Mouse (Mus musculus) heart, postnatal 36 days (tissue): ENCODE results near the gene Eif4e. TPM values are rescaled to one million over a fixed set of nuclear protein-coding genes. Genes with fewer than 3 reads are reported as not detected.

Source experiments
- DNase-seq, 2 experiments: peaks; one replicate each; pipeline ENCODE4 v3.0.0; 2021 to 2022
- intact Hi-C: fragments of 180-260 bp; cut with DNase I; formaldehyde crosslinking; loops from one replicate; pipeline ENCODE4 v1.15.1; 2025
- microRNA-seq, 2 experiments: library from miRNA; unstranded; fragments of <30 nt; microRNA quantifications; one replicate each; pipeline ENCODE4 v1.2.0; 2021; ENCODE audit warnings: borderline number of aligned reads in 2 of 2
- total RNA-seq, 2 experiments: library from RNA; stranded (reverse); gene quantifications; 2 replicates each; pipeline ENCODE4 v1.2.3; 2021

The Eif4e gene
- total RNA-seq, 2 experiments from 2014 or later: 176 to 192 TPM

DNA sequence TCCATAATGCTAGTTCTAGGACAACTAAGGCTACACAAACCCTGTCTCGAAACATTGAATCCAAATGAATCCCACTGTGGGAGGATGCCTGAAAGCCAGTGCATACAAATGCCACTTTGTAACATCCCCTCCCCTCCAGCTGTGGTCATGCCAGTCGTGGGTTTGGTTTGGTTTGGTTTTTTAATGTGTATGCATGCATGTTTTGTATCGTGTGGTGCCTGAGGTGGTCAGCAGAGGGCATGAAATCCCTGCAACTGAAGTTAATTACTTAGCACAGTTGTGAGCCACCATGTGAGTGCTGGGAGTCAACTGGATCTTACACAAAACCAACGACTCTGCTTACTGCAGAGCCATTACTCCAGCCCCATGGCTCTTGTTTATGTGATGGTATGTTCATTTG, 32.5 kb downstream of the Eif4e start:
- intact Hi-C loops: no loop called here
- no peak for DNase-seq

GRCm38 (mm10) chr3:138560242-138560641, 34.3 kb downstream of the Eif4e start:
- intact Hi-C loops: loop anchor here (5.0 kb wide), 1 partner anchor 347 kb away; no protein-coding TSS in a partner anchor
- DNase-seq: no peak

DNA sequence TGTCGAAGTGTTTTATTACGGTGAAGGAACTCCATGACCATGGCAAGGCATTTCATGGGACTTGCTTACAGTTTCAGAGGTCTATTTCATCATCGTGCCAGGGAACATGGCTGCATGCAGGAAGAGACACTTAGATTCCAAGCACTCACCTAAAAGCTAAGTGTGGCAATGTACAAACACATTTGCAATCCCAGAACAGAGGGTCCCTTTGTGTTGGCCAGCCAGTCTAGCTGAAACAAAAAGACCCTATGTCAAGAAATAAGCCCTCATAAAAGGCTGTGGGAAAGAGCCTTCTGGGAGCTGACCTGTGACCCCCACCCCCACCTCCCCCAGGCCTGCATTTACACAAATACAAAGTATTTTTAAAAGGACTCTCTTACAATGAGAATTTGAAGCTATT, 34.9 kb downstream of the Eif4e start:
- intact Hi-C loops: loop anchor here (5.0 kb wide), 1 partner anchor 346 kb away; no protein-coding TSS in a partner anchor

DNA sequence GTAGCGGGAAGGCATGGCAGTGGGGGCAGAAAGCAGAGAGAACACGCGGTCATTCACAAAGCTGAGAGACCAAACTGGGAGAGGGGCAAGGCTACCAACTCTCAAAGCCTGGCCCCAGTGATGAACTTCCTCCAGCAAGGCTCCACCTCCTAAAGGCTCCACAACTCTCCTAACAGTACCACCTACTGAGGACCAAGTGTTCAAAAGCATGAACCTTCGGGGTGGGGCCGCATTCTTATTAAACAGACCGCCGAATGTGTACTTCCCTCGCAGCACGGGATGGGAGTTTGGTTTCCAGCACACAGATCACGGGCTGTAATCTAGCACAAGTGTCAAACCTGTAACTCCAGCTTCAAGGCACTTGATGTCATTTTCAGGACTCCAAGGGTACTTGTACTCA, 52.9 kb downstream of the Eif4e start:
- intact Hi-C loops: no loop called here

More for the DNA sequence above, 34.9 kb downstream of the Eif4e start:
- DNase-seq: no peak

DNA sequence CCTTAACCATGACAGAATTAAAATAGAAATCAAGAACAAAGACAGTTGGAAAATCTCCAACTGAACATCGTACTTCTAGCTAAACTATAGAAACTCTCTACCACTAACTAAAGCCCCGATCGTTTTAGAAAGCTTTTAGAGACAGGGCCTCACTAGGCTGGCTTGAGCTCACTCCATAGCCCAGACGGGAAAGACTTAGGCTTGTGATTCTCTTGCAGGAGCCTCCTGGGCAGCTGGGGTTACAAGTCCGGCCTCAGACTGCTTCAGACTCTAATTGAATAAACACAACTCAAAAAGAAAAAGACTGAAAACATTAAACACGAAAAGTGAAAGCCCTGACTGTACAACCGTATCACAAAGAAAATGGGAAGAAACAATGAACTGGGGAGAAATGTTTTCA, 60.2 kb downstream of the Eif4e start:
- intact Hi-C loops: no loop called here
- DNase-seq: no peak

More for the DNA sequence above, 52.9 kb downstream of the Eif4e start:
- no peak for DNase-seq

DNA sequence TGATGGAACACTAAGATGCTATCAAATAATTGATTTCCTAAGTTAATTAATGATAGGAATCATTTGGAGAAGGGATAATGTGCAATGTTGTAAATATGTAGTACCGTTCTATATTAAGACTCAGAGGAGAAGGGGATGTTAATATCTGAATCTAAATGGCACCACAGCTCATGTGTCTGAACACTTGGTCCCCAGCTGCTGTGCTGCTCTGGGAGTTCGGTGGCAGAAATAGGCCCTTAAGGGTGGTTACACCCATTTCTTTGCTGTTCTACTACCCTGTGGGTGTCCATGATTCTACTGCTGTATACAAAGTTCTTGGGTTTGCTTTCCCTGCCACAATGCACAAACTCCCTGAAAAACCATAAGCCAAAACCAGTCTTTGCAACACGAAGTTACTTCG, 61.2 kb downstream of the Eif4e start:
- no peak for DNase-seq
- intact Hi-C loops: no loop called here

DNA sequence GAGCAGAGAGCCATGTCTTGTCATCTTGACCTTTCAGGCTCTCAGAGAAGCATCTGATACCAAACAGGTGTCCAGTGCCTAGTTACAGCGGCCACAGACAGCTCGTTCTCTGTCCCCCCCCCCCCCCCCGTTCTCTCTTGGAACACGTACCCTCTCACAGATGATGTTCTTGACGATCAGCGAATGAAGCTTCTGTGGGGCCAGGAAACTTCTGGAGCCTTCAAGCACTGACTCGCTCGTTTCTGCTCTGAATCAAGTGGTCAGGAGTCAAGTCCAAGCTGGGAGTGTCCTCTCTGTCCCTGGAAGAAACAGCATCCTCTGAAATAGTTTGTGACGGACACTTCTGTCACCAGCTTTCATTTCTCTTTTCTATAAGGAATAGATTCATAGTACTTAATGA, 62.0 kb downstream of the Eif4e start:
- intact Hi-C loops: no loop called here
- DNase-seq: no peak

GRCm38 (mm10) chr3:138591002-138591401, 65.0 kb downstream of the Eif4e start:
- no peak for DNase-seq
- intact Hi-C loops: no loop called here

GRCm38 (mm10) chr3:138591806-138592365, 65.9 kb downstream of the Eif4e start:
- no peak for DNase-seq
- intact Hi-C loops: no loop called here

- DNase-seq: no peak
- intact Hi-C loops: no loop called here
These were observed 67.2 kb downstream of the Eif4e start for GRCm38 (mm10) chr3:138593131-138593530.

DNA sequence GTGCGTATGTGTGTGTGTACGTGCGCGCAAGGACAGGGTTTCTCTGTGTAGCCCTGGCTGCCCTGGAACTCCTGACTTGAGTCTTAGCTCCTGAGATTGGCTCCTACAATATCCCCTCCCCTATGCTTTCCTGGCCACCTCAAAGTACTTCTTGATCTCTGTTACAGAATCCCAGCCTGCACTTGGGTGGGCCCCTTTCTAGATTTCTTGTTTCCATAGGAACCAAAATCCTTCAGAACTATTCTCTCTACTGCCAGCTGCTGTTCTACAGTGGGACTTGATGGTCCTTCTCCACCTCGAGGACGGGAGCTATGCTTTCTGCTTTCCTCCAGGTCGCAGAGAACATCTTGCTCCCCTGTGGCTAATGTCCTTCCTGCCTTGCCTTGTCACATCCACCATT, 67.9 kb downstream of the Eif4e start:
- intact Hi-C loops: no loop called here

GRCm38 (mm10) chr3:138601076-138601475, 75.1 kb downstream of the Eif4e start:
- intact Hi-C loops: no loop called here

More for the DNA sequence above, 67.9 kb downstream of the Eif4e start:
- DNase-seq: no peak

GRCm38 (mm10) chr3:138605132-138605531, 79.2 kb downstream of the Eif4e start:
- DNase-seq: no peak
- intact Hi-C loops: no loop called here

More at GRCm38 (mm10) chr3:138601076-138601475, 75.1 kb downstream of the Eif4e start:
- DNase-seq: no peak

DNA sequence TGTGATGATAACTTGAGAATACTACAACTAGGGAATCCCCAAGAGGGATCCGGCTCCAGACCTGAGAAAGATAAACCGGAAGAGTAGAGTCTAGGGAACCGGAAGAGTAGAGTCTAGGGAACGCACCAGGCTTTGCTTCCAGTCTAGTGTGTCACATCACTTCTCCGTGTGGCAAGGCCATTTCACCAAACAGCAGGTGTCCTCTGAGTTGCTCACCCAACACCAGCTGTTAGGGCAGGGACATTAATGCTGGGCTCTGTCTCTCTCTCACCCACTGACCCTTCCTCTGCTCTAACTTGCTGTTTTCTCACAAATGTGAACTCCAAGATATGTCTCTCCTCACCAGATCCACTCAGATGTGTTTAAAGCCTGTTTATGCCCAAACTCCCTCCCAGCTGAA, 82.7 kb downstream of the Eif4e start:
- intact Hi-C loops: no loop called here
- DNase-seq: no peak

Small RNAs within 50 kb of the gene (microRNA-seq; reads per million reads assigned to microRNA genes)
- gene Mir1956: 0 to 0.72 reads per million in 2 experiments

Other genes with a start within 250 kb of the Eif4e start
- gene Adh6a, start 212.9 kb upstream of the Eif4e start, total RNA-seq: not detected
- gene Adh6b, start 184.4 kb upstream of the Eif4e start, total RNA-seq: 1 to 10 TPM; 1.1 to 1.5 TPM
- not detected for gene Adh4, start 110.7 kb upstream of the Eif4e start, total RNA-seq
- 10 to 100 TPM; 85.5 to 88.9 TPM for gene Adh5, start 83.1 kb upstream of the Eif4e start, total RNA-seq
- gene Metap1, start 36.7 kb upstream of the Eif4e start, total RNA-seq: 10 to 100 TPM; 39.0 to 39.2 TPM
- gene Tspan5, start 216.0 kb downstream of the Eif4e start, total RNA-seq: 1 to 10 TPM; 7.3 to 8.6 TPM